Mouse (Mus musculus) G1E (cell line): Measurements from ENCODE around the gene Nectin2.

Source experiments
- CTCF ChIP-seq: IDR thresholded peaks from 2 replicates; pipeline ENCODE4 v1.5.1; 2012; ENCODE audit warnings: low read depth, low read length, inconsistent platforms, mixed read lengths
- GATA1 ChIP-seq: IDR thresholded peaks from 2 replicates; pipeline ENCODE4 v1.6.1; 2012; ENCODE audit warnings: borderline replicate concordance, low read length, inconsistent platforms, mixed read lengths
- GATA2 ChIP-seq: IDR thresholded peaks from 2 replicates; pipeline ENCODE4 v1.6.1; 2012; ENCODE audit warnings: low read depth, low read length, inconsistent platforms, borderline replicate concordance
- POLR2AphosphoS5 ChIP-seq: IDR thresholded peaks from 2 replicates; pipeline ENCODE4 v1.6.1; 2012; ENCODE audit warnings: low read depth, low read length, inconsistent platforms; ENCODE audit not compliant: insufficient replicate concordance
- TAL1 ChIP-seq: conservative IDR thresholded peaks from 2 replicates; pipeline ENCODE4 v1.6.1; 2012; ENCODE audit warnings: low read depth, low read length, inconsistent platforms, mixed read lengths

GRCm38 (mm10) chr7:19758623-19759022 is 8.3 kb upstream of the Nectin2 start:
- TF ChIP-seq CTCF (no peak), GATA1 (no peak), POLR2AphosphoS5 (no peak), GATA2 (no peak), TAL1 (no peak)
